Mouse (Mus musculus): ENCODE results near the gene Chchd5.

Chchd5 gene

GRCm38 (mm10) chr2:129129412-129129929 is at the start of gene Chchd5:
TSS of gene Chchd5 (plus strand) at chr2:129129700.
- Histone ChIP-seq H3K9me3 (ENCODE audit: low read length) (no peaks in the 10 kb centered on the region), H3K27me3 (ENCODE audit: insufficient read depth, low read length) (no peaks in the 10 kb centered on the region), H3K4me3 (replicated peaks; ENCODE audit: low read length) (peak within 1 kb of the TSS; percentile 92), H3K36me3 (ENCODE audit: insufficient read depth, low read length) (peaks cover 82% of the 10 kb centered on the region), H3K4me1 (replicated peaks; ENCODE audit: low read depth, low read length) (peaks cover 62% of the 10 kb centered on the region)
- TF ChIP-seq POU5F1 (IDR thresholded peaks at IDR 0.05; ENCODE audit: borderline replicate concordance, low read length) = no peak
- TF ChIP-seq NANOG (IDR thresholded peaks at IDR 0.05; ENCODE audit: borderline replicate concordance, low read length) = no peak
- TF ChIP-seq CTCF (conservative IDR thresholded peaks at IDR 0.05; ENCODE audit: low read length) = no peak

GRCm38 (mm10) chr2:129081097-129081496 is 48.4 kb upstream of the Chchd5 start:
- H3K27me3 ChIP-seq (ENCODE audit: insufficient read depth, low read length) = no peaks in the 10 kb centered on the region
- H3K36me3 ChIP-seq (ENCODE audit: insufficient read depth, low read length) = peaks cover 68% of the 10 kb centered on the region
- H3K4me3 ChIP-seq (replicated peaks; ENCODE audit: low read length) = no peak overlapping the region
- H3K9me3 ChIP-seq (ENCODE audit: low read length) = peaks cover 12% of the 10 kb centered on the region
- TF ChIP-seq POU5F1 (IDR thresholded peaks at IDR 0.05; ENCODE audit: borderline replicate concordance, low read length) (no peak), NANOG (IDR thresholded peaks at IDR 0.05; ENCODE audit: borderline replicate concordance, low read length) (no peak)
- no peaks in the 10 kb centered on the region for H3K4me1 ChIP-seq (replicated peaks; ENCODE audit: low read depth, low read length)

GRCm38 (mm10) chr2:129083514-129083913 is 46.0 kb upstream of the Chchd5 start:
- TF ChIP-seq NANOG (IDR thresholded peaks at IDR 0.05; ENCODE audit: borderline replicate concordance, low read length) (no peak), CTCF (conservative IDR thresholded peaks at IDR 0.05; ENCODE audit: low read length) (no peak), POU5F1 (IDR thresholded peaks at IDR 0.05; ENCODE audit: borderline replicate concordance, low read length) (no peak)
- Histone ChIP-seq H3K27me3 (ENCODE audit: insufficient read depth, low read length) (no peaks in the 10 kb centered on the region), H3K4me3 (replicated peaks; ENCODE audit: low read length) (no peak overlapping the region), H3K36me3 (ENCODE audit: insufficient read depth, low read length) (peaks cover 67% of the 10 kb centered on the region), H3K4me1 (replicated peaks; ENCODE audit: low read depth, low read length) (no peaks in the 10 kb centered on the region), H3K9me3 (ENCODE audit: low read length) (peaks cover 21% of the 10 kb centered on the region)

GRCm38 (mm10) chr2:129084959-129085358 is 44.5 kb upstream of the Chchd5 start:
- peaks cover 68% of the 10 kb centered on the region for H3K36me3 ChIP-seq (ENCODE audit: insufficient read depth, low read length)
- no peak overlapping the region for H3K4me3 ChIP-seq (replicated peaks; ENCODE audit: low read length)
- TF ChIP-seq CTCF (conservative IDR thresholded peaks at IDR 0.05; ENCODE audit: low read length) (peak; percentile 82), NANOG (IDR thresholded peaks at IDR 0.05; ENCODE audit: borderline replicate concordance, low read length) (no peak), POU5F1 (IDR thresholded peaks at IDR 0.05; ENCODE audit: borderline replicate concordance, low read length) (no peak)
- no peaks in the 10 kb centered on the region for H3K27me3 ChIP-seq (ENCODE audit: insufficient read depth, low read length)
- H3K4me1 ChIP-seq (replicated peaks; ENCODE audit: low read depth, low read length) = no peaks in the 10 kb centered on the region
- peaks cover 21% of the 10 kb centered on the region for H3K9me3 ChIP-seq (ENCODE audit: low read length)

- Histone ChIP-seq H3K4me3 (replicated peaks; ENCODE audit: low read length) (no peak overlapping the region), H3K4me1 (replicated peaks; ENCODE audit: low read depth, low read length) (peaks cover 12% of the 10 kb centered on the region), H3K9me3 (ENCODE audit: low read length) (peaks cover 21% of the 10 kb centered on the region), H3K27me3 (ENCODE audit: insufficient read depth, low read length) (no peaks in the 10 kb centered on the region), H3K36me3 (ENCODE audit: insufficient read depth, low read length) (peaks cover 69% of the 10 kb centered on the region)
- TF ChIP-seq NANOG (IDR thresholded peaks at IDR 0.05; ENCODE audit: borderline replicate concordance, low read length) = no peak
- no peak for TF ChIP-seq CTCF (conservative IDR thresholded peaks at IDR 0.05; ENCODE audit: low read length)
- no peak for TF ChIP-seq POU5F1 (IDR thresholded peaks at IDR 0.05; ENCODE audit: borderline replicate concordance, low read length)
Measured at GRCm38 (mm10) chr2:129087520-129087919, 42.0 kb upstream of the Chchd5 start.

DNA sequence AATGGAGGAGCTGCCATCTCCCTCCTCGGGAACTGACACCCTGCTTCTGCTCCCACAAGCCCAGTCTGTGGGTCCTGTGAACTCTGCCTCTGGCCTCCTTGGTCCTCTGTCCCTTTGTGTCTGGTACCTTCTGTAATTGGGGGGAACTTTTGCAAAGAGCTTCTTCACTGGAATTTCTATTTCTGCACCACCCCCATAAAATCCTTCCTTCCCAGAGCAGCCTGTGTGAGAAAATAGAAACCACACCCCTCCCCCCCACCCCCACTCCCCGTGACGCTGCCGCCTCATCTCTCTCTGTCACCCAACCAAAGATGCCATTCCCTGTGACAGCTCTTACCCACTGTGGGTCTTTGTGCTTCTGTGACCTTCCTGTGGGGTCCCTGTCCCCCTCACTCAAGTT is 39.1 kb upstream of the Chchd5 start:
- H3K9me3 ChIP-seq (ENCODE audit: low read length) = peaks cover 16% of the 10 kb centered on the region
- peaks cover 31% of the 10 kb centered on the region for H3K4me1 ChIP-seq (replicated peaks; ENCODE audit: low read depth, low read length)
- TF ChIP-seq CTCF (conservative IDR thresholded peaks at IDR 0.05; ENCODE audit: low read length) = no peak
- no peak for TF ChIP-seq POU5F1 (IDR thresholded peaks at IDR 0.05; ENCODE audit: borderline replicate concordance, low read length)
- no peak for TF ChIP-seq NANOG (IDR thresholded peaks at IDR 0.05; ENCODE audit: borderline replicate concordance, low read length)
- H3K4me3 ChIP-seq (replicated peaks; ENCODE audit: low read length) = no peak overlapping the region
- peaks cover 73% of the 10 kb centered on the region for H3K36me3 ChIP-seq (ENCODE audit: insufficient read depth, low read length)
- H3K27me3 ChIP-seq (ENCODE audit: insufficient read depth, low read length) = no peaks in the 10 kb centered on the region

DNA sequence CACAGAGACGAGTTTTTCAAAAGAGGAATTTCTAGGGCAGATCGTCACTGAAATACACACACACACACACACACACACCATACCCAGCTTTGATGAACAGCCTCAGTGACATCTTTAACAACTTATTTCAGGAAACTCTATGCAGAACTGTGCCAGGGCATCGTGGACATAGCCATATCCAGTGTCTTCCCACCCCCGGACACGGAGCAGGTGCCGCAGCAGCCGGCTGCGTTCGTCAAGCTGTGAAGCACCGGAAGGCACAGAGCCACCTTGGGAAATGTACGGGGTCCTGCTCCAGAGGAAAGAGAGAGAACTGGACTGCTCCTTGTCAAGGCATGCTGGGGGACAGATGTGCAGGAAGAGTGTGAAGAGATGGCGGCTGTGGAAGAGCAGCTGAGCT is 36.7 kb upstream of the Chchd5 start:
- Histone ChIP-seq H3K36me3 (ENCODE audit: insufficient read depth, low read length) (peaks cover 52% of the 10 kb centered on the region), H3K27me3 (ENCODE audit: insufficient read depth, low read length) (no peaks in the 10 kb centered on the region), H3K4me1 (replicated peaks; ENCODE audit: low read depth, low read length) (peaks cover 31% of the 10 kb centered on the region), H3K9me3 (ENCODE audit: low read length) (no peaks in the 10 kb centered on the region), H3K4me3 (replicated peaks; ENCODE audit: low read length) (peak overlapping the region; percentile 43; the same call in 1 of the 2 replicates)
- TF ChIP-seq CTCF (conservative IDR thresholded peaks at IDR 0.05; ENCODE audit: low read length) (no peak), NANOG (IDR thresholded peaks at IDR 0.05; ENCODE audit: borderline replicate concordance, low read length) (no peak), POU5F1 (IDR thresholded peaks at IDR 0.05; ENCODE audit: borderline replicate concordance, low read length) (no peak)

DNA sequence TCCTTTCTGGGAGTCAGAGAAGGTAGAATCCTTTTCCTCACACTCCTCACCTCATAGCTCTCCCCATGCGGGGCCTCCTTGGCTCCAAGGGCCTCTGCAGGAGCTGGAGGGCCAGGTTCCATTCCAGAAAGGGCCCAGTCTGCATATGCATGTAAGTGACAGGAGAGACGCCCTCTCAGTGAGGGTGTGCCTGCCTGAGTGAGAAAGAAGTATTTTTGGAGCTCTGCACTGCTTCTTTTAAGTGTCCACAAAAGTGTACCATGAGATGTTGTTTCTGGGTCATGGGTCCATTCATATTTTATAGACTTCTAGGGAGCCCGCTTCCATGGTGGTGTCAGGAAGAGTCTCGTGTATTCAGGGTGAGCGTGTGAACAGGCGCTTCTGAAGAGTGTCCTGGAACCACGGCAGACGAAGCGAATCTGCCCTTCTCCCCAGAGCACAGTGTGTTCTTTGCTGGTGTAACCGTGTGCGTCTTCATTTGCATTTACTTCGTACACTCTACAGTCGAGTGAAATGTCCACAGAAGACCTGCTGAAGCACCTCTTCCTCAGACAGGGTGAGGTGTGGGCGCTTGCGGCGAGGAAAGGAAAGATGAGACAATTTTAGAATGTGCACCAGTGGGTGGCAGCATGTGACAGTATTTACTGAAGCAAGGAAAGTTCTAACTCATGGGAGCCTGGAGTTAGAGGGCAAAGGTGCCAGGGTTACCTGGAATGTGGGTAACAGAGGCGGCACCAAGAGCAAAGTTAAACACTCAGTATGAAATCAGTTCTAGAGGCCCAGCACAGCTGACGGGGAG is 35.4 kb upstream of the Chchd5 start:
- Histone ChIP-seq H3K27me3 (ENCODE audit: insufficient read depth, low read length) (no peaks in the 10 kb centered on the region), H3K4me1 (replicated peaks; ENCODE audit: low read depth, low read length) (peaks cover 31% of the 10 kb centered on the region), H3K36me3 (ENCODE audit: insufficient read depth, low read length) (peaks cover 43% of the 10 kb centered on the region), H3K9me3 (ENCODE audit: low read length) (no peaks in the 10 kb centered on the region), H3K4me3 (replicated peaks; ENCODE audit: low read length) (no peak overlapping the region)
- TF ChIP-seq POU5F1 (IDR thresholded peaks at IDR 0.05; ENCODE audit: borderline replicate concordance, low read length) (no peak), NANOG (IDR thresholded peaks at IDR 0.05; ENCODE audit: borderline replicate concordance, low read length) (no peak), CTCF (conservative IDR thresholded peaks at IDR 0.05; ENCODE audit: low read length) (no peak)
